Mouse (Mus musculus) left cerebral cortex, postnatal 36 days (tissue): ENCODE data around the gene Tnnt3. TPM values are rescaled to one million over a fixed set of nuclear protein-coding genes. Genes with fewer than 3 reads are reported as not detected.

Experiments used
- DNase-seq, 2 experiments: peaks; one replicate each; pipeline ENCODE4 v3.0.0; 2021 to 2022; ENCODE audit warnings: low spot score in 2 of 2, mixed read lengths in 1 of 2
- intact Hi-C: fragments of 180-260 bp; cut with DNase I; formaldehyde crosslinking; loops from one replicate; pipeline ENCODE4 v1.15.1; 2025
- total RNA-seq, 2 experiments: library from RNA; stranded (reverse); gene quantifications; 2 replicates each; pipeline ENCODE4 v1.2.3; 2021

Tnnt3 gene
- total RNA-seq, 2 experiments from 2014 or later: not detected

- DNase-seq: no peak
- intact Hi-C loops: no loop called here
Measured at GRCm38 (mm10) chr7:142555366-142556088, 56.9 kb downstream of the Tnnt3 start.

- intact Hi-C loops: no loop called here
- no peak for DNase-seq
Measured at GRCm38 (mm10) chr7:142556089-142556476, 57.4 kb downstream of the Tnnt3 start.

DNA sequence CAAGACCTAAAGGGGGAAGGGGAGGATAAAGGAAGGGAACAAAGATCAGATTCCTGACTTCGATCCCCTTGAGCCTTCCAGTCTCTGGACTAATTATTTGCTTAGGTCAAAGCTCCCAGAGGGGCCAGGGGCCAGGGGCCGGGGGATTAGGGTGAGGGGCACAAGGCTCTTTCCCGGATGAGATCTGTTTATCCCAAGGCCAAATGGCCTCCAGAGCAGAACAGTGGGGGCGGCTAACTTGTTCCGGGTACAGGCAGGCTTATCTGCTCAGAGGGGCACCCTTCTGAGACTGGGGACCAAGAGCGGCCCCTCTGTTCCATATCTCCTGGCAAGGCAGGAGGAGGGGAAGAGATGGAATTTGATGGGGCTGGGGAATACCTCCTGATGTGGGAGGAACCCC is 59.1 kb downstream of the Tnnt3 start:
- DNase-seq: no peak
- intact Hi-C loops: no loop called here

DNA sequence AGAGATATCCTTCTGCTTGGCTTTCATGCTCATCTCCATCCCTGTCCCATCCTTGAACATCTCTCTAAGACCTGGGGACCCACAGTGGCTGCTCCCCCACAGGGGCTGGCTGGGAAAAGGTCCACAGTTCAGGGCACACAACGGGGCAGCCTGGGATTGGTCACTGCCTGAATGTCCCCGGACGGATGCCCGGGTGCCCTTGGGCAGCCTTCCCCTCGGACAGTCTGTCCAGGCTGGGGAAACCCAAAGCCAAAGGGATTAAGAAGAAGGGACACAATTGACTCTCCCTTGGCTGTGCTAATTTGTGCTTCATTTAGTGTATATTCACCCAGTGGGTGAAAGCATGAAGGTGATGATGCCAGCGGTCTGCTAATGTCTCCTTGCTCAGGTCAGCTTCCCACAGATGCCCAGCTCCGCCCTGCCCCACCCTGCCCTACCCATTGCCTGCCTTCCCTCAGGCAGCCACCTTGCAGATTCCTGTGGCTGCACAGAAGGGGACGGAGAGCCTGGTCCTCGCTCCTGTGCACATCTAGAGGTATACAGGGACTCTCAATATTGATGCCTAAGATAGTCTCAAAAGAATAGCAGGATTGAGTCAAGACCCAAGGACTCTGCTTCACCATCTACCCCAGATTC is 60.0 kb downstream of the Tnnt3 start:
- intact Hi-C loops: no loop called here
- DNase-seq: no peak

DNA sequence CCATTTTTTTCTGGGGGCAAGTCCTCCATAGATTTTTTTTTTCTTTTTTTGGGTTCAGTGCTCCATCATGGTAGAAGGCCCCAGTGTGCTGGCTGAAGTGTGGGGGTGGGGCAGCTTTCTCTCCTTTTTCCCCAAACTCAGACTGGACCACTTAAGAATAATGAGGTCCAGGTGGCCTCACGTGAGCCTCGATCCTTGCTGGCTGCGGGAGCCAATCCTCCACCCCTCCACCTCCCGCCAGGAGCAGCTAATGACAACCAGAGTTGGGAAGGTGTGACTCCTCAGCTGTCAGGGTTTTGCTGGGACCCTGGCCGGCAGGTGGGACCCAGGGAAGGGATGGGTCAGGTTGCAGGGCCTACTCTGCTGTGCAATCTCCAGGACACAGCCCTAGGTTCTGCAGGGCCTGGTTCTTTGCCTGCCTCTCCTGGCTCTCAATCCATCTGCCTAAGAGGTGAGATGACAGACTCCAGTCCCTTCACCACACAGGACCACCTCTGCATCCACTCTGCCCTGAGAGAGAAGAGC is 61.1 kb downstream of the Tnnt3 start:
- DNase-seq: no peak
- intact Hi-C loops: no loop called here

- no peak for DNase-seq
- intact Hi-C loops: no loop called here
Measured at GRCm38 (mm10) chr7:142560942-142561855, 62.6 kb downstream of the Tnnt3 start.

GRCm38 (mm10) chr7:142561856-142562404 is 63.3 kb downstream of the Tnnt3 start:
- no peak for DNase-seq
- intact Hi-C loops: no loop called here

- intact Hi-C loops: no loop called here
- DNase-seq: no peak
Measured at GRCm38 (mm10) chr7:142563168-142563567, 64.5 kb downstream of the Tnnt3 start.

GRCm38 (mm10) chr7:142564955-142565643 is 66.5 kb downstream of the Tnnt3 start:
- intact Hi-C loops: no loop called here
- DNase-seq: no peak

Other genes starting within 250 kb of the Tnnt3 start
- gene Gm2431, start 240.5 kb upstream of the Tnnt3 start, total RNA-seq: not detected
- not detected for gene Gm4559, start 224.5 kb upstream of the Tnnt3 start, total RNA-seq
- gene Krtap5-1, start 201.7 kb upstream of the Tnnt3 start, total RNA-seq: not detected
- gene Krtap5-4, start 195.3 kb upstream of the Tnnt3 start, total RNA-seq: not detected
- gene Ifitm10, start 125.1 kb upstream of the Tnnt3 start, total RNA-seq: 10 to 100 TPM; 30.8 to 33.4 TPM
- 1 to 10 TPM in 1 of 2 experiments, not detected in 1; 4.6 TPM for gene Gm49369, start 116.2 kb upstream of the Tnnt3 start, total RNA-seq
- 100 to 1,000 TPM; 297 to 348 TPM for gene Ctsd, start 110.8 kb upstream of the Tnnt3 start, total RNA-seq
- gene Syt8, start 64.0 kb upstream of the Tnnt3 start, total RNA-seq: not detected
- under 1 TPM in 1 of 2 experiments, not detected in 1; 0.69 TPM for gene Tnni2, start 57.0 kb upstream of the Tnnt3 start, total RNA-seq
- gene Lsp1, start 38.0 kb upstream of the Tnnt3 start, total RNA-seq: 1 to 10 TPM; 8.1 to 8.7 TPM
- gene Mrpl23, start 33.9 kb downstream of the Tnnt3 start, total RNA-seq: 1 to 10 TPM; 2.9 to 6.0 TPM
- gene Igf2, start 168.0 kb downstream of the Tnnt3 start, total RNA-seq: 100 to 1,000 TPM in 1 of 2 experiments, 10 to 100 TPM in 1; 66.5 to 109 TPM
- gene Gm49394, start 171.1 kb downstream of the Tnnt3 start, total RNA-seq: not detected
- gene Ins2, start 244.5 kb downstream of the Tnnt3 start, total RNA-seq: not detected